Mouse (Mus musculus) left cerebral cortex, adult 9 months (tissue): ENCODE data around the gene Gm266.

ENCODE experiments used
- DNase-seq, 2 experiments: peaks; one replicate each; pipeline ENCODE4 v3.0.0; 2022; ENCODE audit warnings: low spot score in 2 of 2

Gene Gm266

GRCm38 (mm10) chr12:111436640-111437039 is 49.0 kb downstream of the Gm266 start:
- DNase-seq = peak in 1 of 2 experiments; percentile 67

GRCm38 (mm10) chr12:111436170-111436569 is 49.5 kb downstream of the Gm266 start:
- DNase-seq = no peak

- DNase-seq = no peak
Observed at GRCm38 (mm10) chr12:111434745-111435327, 50.8 kb downstream of the Gm266 start.
